Mouse (Mus musculus) kidney, adult 9 months (tissue): ENCODE measurements around the gene Lrrk2.
"Not testable (repeated sequence)": the region's sequence is repeated elsewhere in the genome, so short reads cannot be mapped to it uniquely, and the experiment has no call there.

Source experiments
- DNase-seq: peaks from one replicate; pipeline ENCODE4 v3.0.0; 2022

Gene Lrrk2

DNA sequence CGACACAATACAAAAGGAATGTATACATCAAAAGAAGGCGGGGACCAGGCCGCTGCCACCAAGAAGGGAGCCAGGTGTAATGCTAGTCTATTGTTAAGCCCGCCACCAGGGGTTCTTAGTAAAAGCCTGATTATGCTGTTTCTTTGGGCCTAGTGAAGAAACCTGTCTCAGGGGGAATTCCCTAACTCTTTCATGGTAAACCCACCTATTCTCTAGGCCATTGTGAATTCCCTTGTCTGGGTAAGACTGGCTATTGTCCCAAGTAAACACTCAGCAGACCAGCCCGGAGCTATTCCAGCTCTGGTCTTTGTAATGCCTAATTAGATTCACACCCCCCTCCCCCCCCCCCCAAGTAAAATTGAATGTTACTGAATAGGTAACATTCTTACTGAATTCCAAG is 191.2 kb downstream of the Lrrk2 start:
- not testable (repeated sequence) for DNase-seq
